Comparison of ENCODE assay signal across 8 mouse cellular contexts in genomic region chr9:74953959-74954279, GRCm38 (mm10). TPM values are rescaled to one million over a fixed set of nuclear protein-coding genes. Genes with fewer than 3 reads are reported as not detected.
A peak's percentile ranks its signal among the peaks of the same experiment; 100 is the strongest.
DNase-seq lines count a peak whose midpoint lies in the region; ATAC-seq and TF ChIP-seq lines count a peak whose summit lies in the region.

No protein-coding gene starts in this region.

- TF ChIP-seq CTCF in bone marrow, adult 2 months (IDR thresholded peaks at IDR 0.05; ENCODE audit: control insufficient read depth, insufficient read depth, low read length): no peak

- H3K4me1 ChIP-seq in heart, embryonic 16.5 days (ENCODE audit: control insufficient read depth, insufficient read depth, low read length): peaks cover 15% of the 10 kb centered on the region
- H3K4me1 ChIP-seq in bone marrow, adult 2 months (ENCODE audit: control insufficient read depth, insufficient read depth, low read length): no peaks in the 10 kb centered on the region
- H3K4me1 ChIP-seq in hindbrain, embryonic 11.5 days (replicated peaks; ENCODE audit: control insufficient read depth, insufficient read depth, low read length): peaks cover 6% of the 10 kb centered on the region; the same call in 1 of the 2 replicates
- H3K4me1 ChIP-seq in midbrain, embryonic 10.5 days: peaks cover 20% of the 10 kb centered on the region

- peaks cover 2% of the 10 kb centered on the region; the same call in 1 of the 2 replicates for H3K9me3 ChIP-seq in heart, embryonic 16.5 days (replicated peaks; ENCODE audit: control insufficient read depth, low read length)
- no peaks in the 10 kb centered on the region for H3K9me3 ChIP-seq in hindbrain, embryonic 11.5 days (ENCODE audit: control insufficient read depth, low read length)
- H3K9me3 ChIP-seq in midbrain, embryonic 10.5 days (replicated peaks): peaks cover 3% of the 10 kb centered on the region; the same call in 1 of the 2 replicates

- H3K27me3 ChIP-seq in heart, embryonic 16.5 days (ENCODE audit: control insufficient read depth, insufficient read depth, low read length): no peaks in the 10 kb centered on the region
- no peaks in the 10 kb centered on the region for H3K27me3 ChIP-seq in hindbrain, embryonic 11.5 days (ENCODE audit: control insufficient read depth, insufficient read depth, low read length)
- H3K27me3 ChIP-seq in midbrain, embryonic 10.5 days (ENCODE audit: low read depth, poor library complexity, severe bottlenecking): no peaks in the 10 kb centered on the region

- TF ChIP-seq POLR2A in bone marrow, adult 2 months (IDR thresholded peaks at IDR 0.05; ENCODE audit: borderline replicate concordance, control insufficient read depth, low read depth, low read length): no peak

- peak overlapping the region; percentile 94 for H3K9ac ChIP-seq in heart, embryonic 16.5 days (ENCODE audit: low read length)
- H3K9ac ChIP-seq in hindbrain, embryonic 11.5 days (ENCODE audit: low read depth, low read length): 0 out of 2 replicates have a peak overlapping the region, but pooled peaks have one; percentile 87

- H3K4me3 ChIP-seq in heart, embryonic 16.5 days (ENCODE audit: low read length): peak overlapping the region; percentile 96
- peak overlapping the region; percentile 84 for H3K4me3 ChIP-seq in bone marrow, adult 2 months (replicated peaks; ENCODE audit: control insufficient read depth, low read depth, low read length)
- no peak overlapping the region; the same call in 1 of the 2 replicates for H3K4me3 ChIP-seq in hindbrain, embryonic 11.5 days (ENCODE audit: low read depth, low read length)
- peak overlapping the region; percentile 90 for H3K4me3 ChIP-seq in midbrain, embryonic 10.5 days

- peak overlapping the region; percentile 87 for H3K4me2 ChIP-seq in heart, embryonic 16.5 days (ENCODE audit: low read depth, low read length)
- H3K4me2 ChIP-seq in hindbrain, embryonic 11.5 days (replicated peaks; ENCODE audit: low read depth, low read length): peak overlapping the region; percentile 89

- 52% methylated on average over 2 of the region's 2 CpGs for WGBS in heart, embryonic 16.5 days
- 51% methylated on average over 2 of the region's 2 CpGs for WGBS in bone marrow, adult 2 months
- 65% methylated on average over 2 of the region's 2 CpGs for WGBS in hindbrain, embryonic 11.5 days
- 64% methylated on average over 2 of the region's 2 CpGs for WGBS in midbrain, embryonic 10.5 days

- no peak for ATAC-seq in heart, embryonic 16.5 days (replicated peaks; ENCODE audit: extremely low read depth, insufficient read depth, low FRiP score)
- no peak for ATAC-seq in hindbrain, embryonic 11.5 days (ENCODE audit: low FRiP score)
- no peak for ATAC-seq in frontal cortex, adult (ENCODE audit: low TSS enrichment)

- peak overlapping the region; percentile 97 for H3K27ac ChIP-seq in heart, embryonic 16.5 days (ENCODE audit: low read length)
- H3K27ac ChIP-seq in bone marrow, adult 2 months (ENCODE audit: control insufficient read depth, insufficient read depth, low read depth, low read length, poor library complexity): no peak overlapping the region
- no peak overlapping the region for H3K27ac ChIP-seq in hindbrain, embryonic 11.5 days (ENCODE audit: low read depth, low read length)
- H3K27ac ChIP-seq in midbrain, embryonic 10.5 days (replicated peaks): no peak overlapping the region

- no peak for DNase-seq in heart, postnatal 4 days
- no peak for DNase-seq in hindbrain, embryonic 11.5 days (ENCODE audit: low spot score)
- no peak for DNase-seq in midbrain, embryonic 10.5 days (ENCODE audit: low spot score)
- no peak for DNase-seq in adrenal gland, postnatal 25 days
- no peak for DNase-seq in thymus, postnatal 14 days

- peaks cover 6% of the 10 kb centered on the region for H3K36me3 ChIP-seq in heart, embryonic 16.5 days (ENCODE audit: control insufficient read depth, insufficient read depth)
- H3K36me3 ChIP-seq in hindbrain, embryonic 11.5 days (ENCODE audit: control insufficient read depth, insufficient read depth, low read length): no peaks in the 10 kb centered on the region
- H3K36me3 ChIP-seq in midbrain, embryonic 10.5 days: peaks cover 4% of the 10 kb centered on the region; the same call in 1 of the 2 replicates

RNA-seq across cellular contexts. Expression of gene Fam214a, which starts 1.2 kb away (rescaled TPM):
- 11.3 and 11.4 TPM in 2 replicates for polyA plus RNA-seq in heart, embryonic 16.5 days (2015; fragmentation: Nextera tagmentation; extraction: Ambion mirVana)
- total RNA-seq in heart, postnatal 4 days (2021): 10 to 100 TPM; 13.3 to 15.9 TPM
- polyA plus RNA-seq in bone marrow, adult 2 months (2011; ENCODE audit: insufficient read depth, insufficient read length, low replicate concordance, missing spikeins): 9.3 and 25.2 TPM in 2 replicates
- 17.9 and 18.7 TPM in 2 replicates for polyA plus RNA-seq in hindbrain, embryonic 11.5 days (2014; fragmentation: Nextera tagmentation; extraction: Ambion mirVana)
- polyA plus RNA-seq in midbrain, embryonic 10.5 days (2016; fragmentation: Nextera tagmentation; extraction: Ambion mirVana): 7.7 and 13.2 TPM in 2 replicates
- total RNA-seq in adrenal gland, postnatal 25 days (2021): 110 and 125 TPM in 2 replicates
